Mouse (Mus musculus): ENCODE results near the gene B4gat1.

B4gat1 gene

DNA sequence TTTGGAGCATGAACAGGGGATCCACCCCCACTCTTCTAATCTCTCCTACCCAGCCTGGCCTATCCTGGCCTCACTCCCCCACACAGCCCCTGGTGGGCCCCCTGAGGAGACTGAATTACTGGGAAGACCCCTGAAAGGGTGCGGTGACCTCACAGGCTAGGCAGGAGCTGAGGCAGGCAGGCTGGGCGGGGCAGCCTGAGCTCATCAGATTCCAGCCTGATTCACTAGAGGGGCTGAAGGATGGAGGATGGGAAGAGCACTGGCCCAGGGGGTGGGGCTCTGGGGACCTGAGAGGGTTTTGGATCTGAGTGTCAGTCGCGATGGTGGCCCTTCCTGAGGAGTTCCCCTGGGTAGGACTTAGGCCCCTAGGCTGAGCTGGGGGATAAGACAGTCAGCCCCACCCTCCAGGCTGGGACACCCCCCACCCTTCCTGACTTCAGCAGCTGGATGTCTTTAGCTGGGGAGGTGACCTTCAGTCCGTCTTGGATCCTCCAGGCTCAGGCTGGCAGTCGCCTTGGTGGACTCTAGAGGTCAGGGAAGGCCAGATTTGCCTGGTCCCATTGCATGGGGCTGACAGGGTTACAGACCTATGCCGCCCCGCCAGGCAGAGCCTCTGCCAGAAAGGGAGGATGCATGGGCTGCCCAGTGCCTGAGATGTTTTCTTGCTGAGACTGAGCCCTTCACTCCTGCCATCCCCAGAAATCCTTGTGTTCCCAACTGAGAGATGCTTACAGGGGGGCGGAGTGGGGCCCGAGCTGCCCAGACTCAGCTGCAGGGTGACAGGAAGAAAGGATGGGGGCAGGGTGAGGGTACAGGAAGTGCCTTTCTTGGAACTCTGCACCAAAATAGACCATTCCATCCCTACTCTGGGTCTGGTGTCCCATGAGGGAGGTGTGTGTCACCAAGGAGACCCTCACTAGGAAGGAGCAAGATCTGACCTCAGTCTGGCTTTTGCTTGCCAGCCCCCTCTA, 20.5 kb downstream of the B4gat1 start:
- no peak for DNase-seq (ENCODE audit: low read depth)

DNA sequence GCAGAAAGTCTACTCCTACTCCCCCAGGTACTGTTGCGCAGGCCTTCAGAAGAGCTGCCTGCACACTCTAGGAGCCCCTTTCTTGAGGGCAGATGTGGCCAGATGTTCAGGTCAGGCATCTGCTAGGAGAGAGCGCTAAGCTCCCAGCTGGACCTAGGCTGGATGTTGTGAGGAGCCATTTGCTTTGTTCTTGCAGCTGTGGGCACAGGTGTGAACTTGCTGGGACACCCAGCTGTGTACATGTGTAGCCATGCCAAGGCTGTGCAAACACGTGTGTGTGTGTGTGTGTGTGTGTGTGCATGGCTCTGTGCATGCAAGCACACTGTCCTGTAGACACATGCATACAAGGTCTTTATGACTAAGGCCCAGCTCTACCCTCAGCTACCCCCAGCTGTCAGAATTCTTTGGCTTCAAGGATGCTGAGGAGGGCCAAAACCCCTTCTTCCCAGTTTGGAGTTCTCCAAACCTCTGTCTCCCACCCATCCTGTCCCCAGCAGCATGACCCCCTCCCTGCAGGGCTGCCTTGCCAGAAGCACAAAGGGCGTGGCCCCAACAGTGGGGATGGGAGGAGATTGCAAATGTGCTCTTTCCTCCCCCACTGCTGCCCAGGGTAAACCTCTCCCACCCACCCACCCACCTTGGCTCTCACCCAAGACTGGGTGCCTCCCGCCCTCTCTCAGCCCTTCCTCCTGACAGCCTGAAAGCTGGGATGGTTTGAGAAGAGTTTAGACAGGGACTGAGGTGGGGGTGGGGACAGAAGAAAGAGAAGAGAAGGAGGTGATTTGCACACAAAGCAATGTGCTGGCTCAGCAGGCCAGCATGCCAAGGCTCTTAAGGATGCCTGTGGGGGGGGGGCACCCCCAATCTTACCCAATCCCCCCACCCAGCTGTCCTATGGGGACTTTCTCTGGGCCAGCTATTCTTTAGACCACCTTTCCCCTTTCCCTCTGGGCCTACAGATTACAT, 22.0 kb downstream of the B4gat1 start:
- no peak for DNase-seq (ENCODE audit: low read depth)

- DNase-seq (ENCODE audit: low read depth) = no peak
Observed at GRCm38 (mm10) chr19:5062041-5062440, 23.4 kb downstream of the B4gat1 start.

DNA sequence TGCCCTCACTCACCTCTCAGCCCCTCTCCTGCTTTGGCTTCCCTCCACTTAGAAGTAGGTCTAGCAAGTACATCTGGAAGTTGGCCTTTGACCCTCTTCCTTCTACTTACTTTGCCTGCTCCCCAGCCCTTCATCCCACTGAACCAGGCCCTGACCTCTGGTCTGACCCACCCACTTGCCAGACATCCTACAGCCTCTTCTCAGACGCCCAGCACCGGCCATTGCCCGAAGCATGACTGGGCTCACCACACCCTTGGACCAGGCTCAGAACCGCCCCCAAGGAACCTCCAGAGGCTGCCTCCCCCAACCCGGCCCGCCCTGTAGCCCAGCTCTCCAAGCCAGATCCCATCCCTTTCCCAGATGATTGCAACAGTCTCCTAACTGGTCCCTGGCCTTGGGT, 23.8 kb downstream of the B4gat1 start:
- no peak for DNase-seq (ENCODE audit: low read depth)

GRCm38 (mm10) chr19:5065104-5065503, 26.5 kb downstream of the B4gat1 start:
- no peak for DNase-seq (ENCODE audit: low read depth)

- DNase-seq (ENCODE audit: low read depth) = no peak
Observed at GRCm38 (mm10) chr19:5067040-5067799, 28.6 kb downstream of the B4gat1 start.

GRCm38 (mm10) chr19:5067867-5068569, 29.4 kb downstream of the B4gat1 start, which contains the start of gene Cd248:
TSS of gene Cd248 (plus strand) at chr19:5068078.
- DNase-seq (ENCODE audit: low read depth) = no peak

DNA sequence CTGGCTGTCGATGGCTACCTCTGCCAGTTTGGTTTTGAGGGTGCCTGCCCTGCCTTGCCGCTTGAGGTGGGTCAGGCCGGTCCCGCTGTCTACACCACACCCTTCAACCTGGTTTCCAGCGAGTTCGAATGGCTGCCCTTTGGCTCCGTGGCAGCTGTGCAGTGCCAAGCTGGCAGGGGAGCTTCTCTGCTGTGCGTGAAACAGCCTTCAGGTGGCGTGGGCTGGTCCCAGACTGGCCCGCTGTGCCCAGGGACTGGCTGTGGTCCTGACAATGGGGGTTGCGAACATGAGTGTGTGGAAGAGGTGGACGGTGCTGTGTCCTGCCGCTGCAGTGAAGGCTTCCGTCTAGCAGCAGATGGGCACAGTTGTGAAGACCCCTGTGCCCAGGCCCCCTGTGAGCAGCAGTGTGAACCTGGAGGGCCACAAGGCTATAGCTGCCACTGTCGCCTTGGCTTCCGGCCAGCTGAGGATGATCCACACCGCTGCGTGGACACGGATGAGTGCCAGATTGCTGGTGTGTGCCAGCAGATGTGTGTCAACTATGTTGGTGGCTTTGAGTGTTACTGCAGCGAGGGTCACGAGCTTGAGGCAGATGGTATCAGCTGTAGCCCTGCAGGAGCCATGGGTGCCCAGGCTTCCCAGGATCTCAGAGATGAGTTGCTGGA, 30.1 kb downstream of the B4gat1 start:
- no peak for DNase-seq (ENCODE audit: low read depth)

GRCm38 (mm10) chr19:5069486-5069885, 30.9 kb downstream of the B4gat1 start:
- no peak for DNase-seq (ENCODE audit: low read depth)

- DNase-seq (ENCODE audit: low read depth) = no peak
Observed at GRCm38 (mm10) chr19:5069978-5070377, 31.4 kb downstream of the B4gat1 start.

DNA sequence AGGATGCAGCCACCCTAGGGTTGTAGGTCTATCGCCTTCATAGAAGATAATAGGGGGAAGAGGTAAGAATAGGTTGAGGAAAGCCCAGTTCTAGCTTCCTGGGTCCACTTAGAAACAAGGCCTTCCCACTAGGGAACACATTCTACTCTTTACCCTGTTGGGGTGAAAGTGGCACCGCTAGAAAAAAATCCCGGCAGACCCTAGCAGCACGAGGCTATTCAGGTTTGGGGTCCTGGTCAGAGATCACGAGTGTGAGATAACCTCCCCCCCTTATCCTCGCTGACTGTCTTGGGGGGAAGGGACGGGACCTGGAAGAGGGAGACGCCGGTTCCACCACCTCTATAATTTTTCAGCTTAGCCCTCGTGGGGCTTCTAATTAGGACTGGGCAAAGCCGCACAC, 32.5 kb downstream of the B4gat1 start:
- DNase-seq (ENCODE audit: low read depth) = no peak

GRCm38 (mm10) chr19:5071545-5072369, 33.1 kb downstream of the B4gat1 start:
- DNase-seq (ENCODE audit: low read depth) = peak; percentile 69

DNA sequence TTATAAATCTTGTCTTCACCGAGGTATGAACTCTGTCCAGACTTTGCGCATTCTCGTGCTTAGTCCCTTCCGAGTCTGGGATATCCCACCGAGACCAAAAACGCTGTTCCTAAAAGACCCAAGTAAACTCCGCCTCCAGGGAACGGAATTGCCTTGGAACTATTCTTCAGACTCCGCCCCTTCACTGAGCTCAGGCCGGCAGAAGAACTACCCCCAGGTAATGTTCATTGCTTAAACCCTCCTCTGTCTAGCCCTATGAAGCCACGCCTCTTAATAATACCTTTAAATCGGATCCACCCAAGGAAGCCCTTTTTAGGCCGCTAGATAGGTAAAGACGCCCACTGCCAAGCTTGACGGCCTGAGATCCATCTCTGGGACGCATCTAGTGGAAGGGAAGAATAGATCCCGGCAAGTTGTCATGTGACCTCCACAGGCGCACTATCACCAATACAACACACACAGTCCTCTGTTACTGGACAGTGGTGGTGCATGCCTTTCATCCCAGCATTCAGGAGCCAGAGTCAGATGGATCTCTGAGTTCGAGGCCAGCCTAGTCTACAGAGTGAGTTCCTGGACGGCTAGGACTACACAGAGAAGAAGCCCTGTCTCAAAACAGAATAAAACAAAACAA, 33.9 kb downstream of the B4gat1 start:
- no peak for DNase-seq (ENCODE audit: low read depth)

GRCm38 (mm10) chr19:5073028-5073427, 34.4 kb downstream of the B4gat1 start:
- DNase-seq (ENCODE audit: low read depth) = peak; percentile 71

DNA sequence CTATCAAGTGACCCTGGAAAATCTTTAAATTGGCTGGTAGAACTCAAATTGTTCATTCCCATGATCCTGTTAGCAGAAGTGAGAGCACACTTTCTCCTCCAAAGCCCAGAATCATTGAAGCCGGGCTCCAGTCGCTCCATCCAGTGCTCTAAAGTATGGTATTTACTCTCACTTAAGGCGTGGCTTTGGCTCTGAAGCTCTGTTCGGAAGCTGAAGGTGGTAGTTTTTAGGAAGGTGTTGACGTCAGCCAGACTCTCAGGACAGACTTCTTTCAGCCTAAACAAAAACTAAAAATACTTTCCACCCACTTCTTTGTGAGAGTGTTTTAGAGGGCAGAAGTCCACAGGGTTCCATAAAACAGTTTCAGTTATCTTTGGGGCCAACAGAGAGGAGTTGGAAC, 34.9 kb downstream of the B4gat1 start:
- no peak for DNase-seq (ENCODE audit: low read depth)

DNA sequence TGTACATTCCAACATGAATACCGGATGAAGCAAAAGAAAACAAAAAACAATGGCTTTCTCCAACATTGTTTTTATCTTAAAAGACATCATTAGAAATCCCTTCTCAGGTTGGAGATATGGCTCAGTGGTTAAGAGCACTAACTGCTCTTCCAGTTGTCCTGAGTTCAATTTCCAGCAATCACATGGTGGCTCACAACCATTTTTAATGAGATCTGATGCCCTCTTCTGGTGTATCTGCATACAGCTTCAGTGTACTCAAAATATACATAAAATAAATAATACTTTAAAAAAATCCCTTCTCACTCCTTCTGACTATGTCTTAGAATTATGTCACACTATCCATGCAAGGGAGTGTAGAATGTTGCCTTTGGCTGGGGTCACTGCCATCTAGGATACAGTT, 40.7 kb downstream of the B4gat1 start:
- DNase-seq (ENCODE audit: low read depth) = no peak

GRCm38 (mm10) chr19:5082005-5082404, 43.4 kb downstream of the B4gat1 start:
- no peak for DNase-seq (ENCODE audit: low read depth)

- no peak for DNase-seq (ENCODE audit: low read depth)
Observed at GRCm38 (mm10) chr19:5082596-5082995, 44.0 kb downstream of the B4gat1 start.
